Mouse (Mus musculus): Measurements from ENCODE around the gene Dolk. TPM values are rescaled to one million over a fixed set of nuclear protein-coding genes. Genes with fewer than 3 reads are reported as not detected.

The Dolk gene
- 26.0 and 26.5 TPM in 2 replicates for polyA plus RNA-seq (2016; fragmentation: Nextera tagmentation; extraction: Ambion mirVana)

- H3K27me3 ChIP-seq (ENCODE audit: poor library complexity, severe bottlenecking): no peaks in the 10 kb centered on the region
- H3K4me1 ChIP-seq: peaks cover 28% of the 10 kb centered on the region
- H3K4me3 ChIP-seq: peak within 1 kb of the TSS; percentile 98
- WGBS: under 1% methylated on average over 68 of the region's 68 CpGs
- H3K36me3 ChIP-seq (replicated peaks): peaks cover 39% of the 10 kb centered on the region
- peak; percentile 97 for DNase-seq (ENCODE audit: extremely low spot score, low spot score)
- no peaks in the 10 kb centered on the region for H3K9me3 ChIP-seq
- peak within 1 kb of the TSS; percentile 94 for H3K27ac ChIP-seq
Observed at GRCm38 (mm10) chr2:30286192-30287026, at the start of gene Dolk, which contains the start of gene Nup188. TSS of gene Dolk (minus strand) at chr2:30286334. TSS of gene Nup188 (plus strand) at chr2:30286397.

- Histone ChIP-seq H3K36me3 (replicated peaks) (peaks cover 100% of the 10 kb centered on the region), H3K27me3 (ENCODE audit: poor library complexity, severe bottlenecking) (no peaks in the 10 kb centered on the region)
- 95% methylated on average over 2 of the region's 2 CpGs for WGBS
Observed at GRCm38 (mm10) chr2:30335324-30335723, 49.2 kb upstream of the Dolk start.

DNA sequence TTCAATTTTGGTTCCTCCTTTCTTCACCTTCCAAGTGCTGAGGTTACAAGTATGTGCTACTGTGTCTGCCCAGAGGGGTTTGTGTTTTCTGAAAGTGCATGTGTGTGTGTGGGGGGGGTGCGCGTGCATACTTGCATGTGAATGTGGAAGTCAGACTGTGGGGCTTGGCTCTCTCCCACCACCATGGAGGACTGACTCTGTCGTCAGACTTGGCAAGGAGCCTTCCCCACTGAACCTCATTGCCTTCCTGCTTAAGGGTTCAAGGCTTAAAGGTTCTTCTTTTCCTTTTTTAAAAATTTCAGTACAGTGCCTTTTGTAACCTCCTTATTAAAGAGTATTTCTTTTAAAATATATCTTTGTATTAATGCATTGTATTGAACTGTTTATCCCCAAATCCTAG lies 42.7 kb upstream of the Dolk start:
- WGBS: 98% methylated on average over 3 of the region's 3 CpGs

More at GRCm38 (mm10) chr2:30335324-30335723, 49.2 kb upstream of the Dolk start:
- Histone ChIP-seq H3K9me3 (no peaks in the 10 kb centered on the region), H3K27ac (no peak overlapping the region), H3K4me3 (no peak overlapping the region), H3K4me1 (no peaks in the 10 kb centered on the region)
- no peak for DNase-seq (ENCODE audit: extremely low spot score, low spot score)

DNA sequence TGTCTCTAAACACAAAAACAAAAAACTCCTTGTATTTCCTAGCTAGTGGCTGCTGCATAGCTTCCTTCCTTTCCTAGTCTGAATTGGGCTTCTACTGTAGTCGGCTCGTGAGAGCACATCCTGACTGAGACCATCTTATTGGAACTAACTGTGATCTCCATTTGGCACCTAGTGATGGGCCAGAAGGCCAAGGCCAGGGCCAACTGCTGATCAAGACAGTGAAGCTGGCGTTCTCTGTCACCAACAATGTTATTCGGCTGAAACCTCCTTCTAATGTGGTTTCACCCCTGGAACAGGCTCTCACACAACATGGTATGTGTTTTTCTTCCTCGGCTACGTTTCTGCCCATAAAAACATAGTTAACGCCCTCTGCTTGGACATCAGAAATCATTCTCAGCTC lies 41.1 kb upstream of the Dolk start:
- H3K36me3 ChIP-seq (replicated peaks): peaks cover 100% of the 10 kb centered on the region

More for the DNA sequence above, 42.7 kb upstream of the Dolk start:
- no peak for DNase-seq (ENCODE audit: extremely low spot score, low spot score)
- peaks cover 100% of the 10 kb centered on the region for H3K36me3 ChIP-seq (replicated peaks)
- no peaks in the 10 kb centered on the region for H3K4me1 ChIP-seq
- H3K9me3 ChIP-seq: no peaks in the 10 kb centered on the region
- no peak overlapping the region for H3K4me3 ChIP-seq
- no peaks in the 10 kb centered on the region for H3K27me3 ChIP-seq (ENCODE audit: poor library complexity, severe bottlenecking)
- H3K27ac ChIP-seq: no peak overlapping the region

DNA sequence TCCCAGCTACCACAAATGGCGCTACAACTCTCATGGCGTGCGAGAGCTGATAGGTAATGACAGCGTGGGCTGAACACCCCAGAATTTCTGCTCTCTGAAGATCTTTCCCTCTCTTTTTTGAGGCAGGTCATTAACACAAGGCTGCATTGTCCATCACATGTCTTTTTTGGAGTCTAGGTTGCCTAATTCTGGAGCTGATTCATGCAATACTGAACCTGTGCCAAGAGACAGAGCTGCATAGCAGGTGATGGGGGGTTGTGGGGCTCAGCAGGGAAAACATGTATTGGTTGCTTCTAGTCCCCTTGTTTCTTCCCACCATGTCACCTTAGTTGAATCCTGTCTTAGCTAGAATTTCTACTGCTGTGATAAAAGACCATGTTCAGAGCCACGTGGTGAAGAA lies 39.2 kb upstream of the Dolk start:
- Histone ChIP-seq H3K9me3 (no peaks in the 10 kb centered on the region), H3K27me3 (ENCODE audit: poor library complexity, severe bottlenecking) (no peaks in the 10 kb centered on the region), H3K36me3 (replicated peaks) (peaks cover 100% of the 10 kb centered on the region), H3K4me1 (no peaks in the 10 kb centered on the region), H3K27ac (no peak overlapping the region), H3K4me3 (no peak overlapping the region)
- WGBS: 98% methylated on average over 5 of the region's 5 CpGs
- DNase-seq (ENCODE audit: extremely low spot score, low spot score): no peak

More for the DNA sequence above, 41.1 kb upstream of the Dolk start:
- DNase-seq (ENCODE audit: extremely low spot score, low spot score): no peak
- no peak overlapping the region for H3K4me3 ChIP-seq
- H3K4me1 ChIP-seq: no peaks in the 10 kb centered on the region
- H3K9me3 ChIP-seq: no peaks in the 10 kb centered on the region
- WGBS: 93% methylated on average over 7 of the region's 7 CpGs
- H3K27me3 ChIP-seq (ENCODE audit: poor library complexity, severe bottlenecking): no peaks in the 10 kb centered on the region
- H3K27ac ChIP-seq: no peak overlapping the region

DNA sequence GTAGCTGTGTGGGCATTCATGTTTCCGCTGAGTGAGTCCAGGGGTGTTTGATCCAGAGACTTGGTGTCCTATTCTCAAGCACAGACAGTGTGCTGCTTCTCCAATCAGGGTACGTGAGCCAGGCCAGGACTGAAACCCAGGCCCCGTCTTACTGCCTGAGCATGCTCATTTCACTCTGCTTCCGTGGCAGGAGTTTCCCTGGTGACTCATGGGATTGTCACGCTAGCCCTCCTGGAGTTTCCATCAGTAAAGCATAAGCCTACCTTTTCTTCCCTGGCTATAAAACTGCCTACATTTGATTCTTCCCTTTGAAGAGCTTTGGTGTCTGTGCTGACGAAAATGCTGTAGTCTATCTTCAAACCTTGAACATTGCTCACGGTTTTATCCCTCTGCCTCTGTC lies 37.0 kb upstream of the Dolk start:
- no peak for DNase-seq (ENCODE audit: extremely low spot score, low spot score)
- no peaks in the 10 kb centered on the region for H3K9me3 ChIP-seq
- H3K27me3 ChIP-seq (ENCODE audit: poor library complexity, severe bottlenecking): no peaks in the 10 kb centered on the region
- 93% methylated on average over 7 of the region's 7 CpGs for WGBS
- no peak overlapping the region for H3K4me3 ChIP-seq
- no peak overlapping the region for H3K27ac ChIP-seq
- peaks cover 100% of the 10 kb centered on the region for H3K36me3 ChIP-seq (replicated peaks)
- no peaks in the 10 kb centered on the region for H3K4me1 ChIP-seq

- H3K27ac ChIP-seq: no peak overlapping the region
- no peaks in the 10 kb centered on the region for H3K9me3 ChIP-seq
- no peaks in the 10 kb centered on the region for H3K4me1 ChIP-seq
- DNase-seq (ENCODE audit: extremely low spot score, low spot score): no peak
- H3K27me3 ChIP-seq (ENCODE audit: poor library complexity, severe bottlenecking): no peaks in the 10 kb centered on the region
- peaks cover 100% of the 10 kb centered on the region for H3K36me3 ChIP-seq (replicated peaks)
- 92% methylated on average over 4 of the region's 4 CpGs for WGBS
- H3K4me3 ChIP-seq: no peak overlapping the region
Observed at GRCm38 (mm10) chr2:30319260-30319659, 33.1 kb upstream of the Dolk start.

DNA sequence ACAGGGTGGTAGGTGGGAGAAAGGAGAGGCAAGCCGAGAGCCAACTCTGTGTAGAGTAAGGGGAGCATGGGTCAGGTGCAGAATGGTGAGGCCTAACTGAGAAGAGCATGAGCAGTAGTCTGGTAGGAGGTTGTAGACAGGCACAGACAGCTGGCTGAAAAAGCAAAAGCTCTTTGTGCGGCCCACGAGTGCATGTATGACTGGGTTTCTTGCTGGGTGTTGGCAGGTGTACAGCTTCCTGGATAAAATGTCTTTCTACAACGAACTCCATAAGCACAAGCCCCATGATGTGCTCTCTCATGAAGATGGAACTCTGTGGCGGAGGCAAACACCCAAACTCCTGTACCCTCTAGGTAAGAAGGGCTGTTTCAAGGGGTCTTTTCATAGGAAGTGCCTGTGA lies 30.8 kb upstream of the Dolk start:
- no peak overlapping the region for H3K27ac ChIP-seq
- H3K9me3 ChIP-seq: no peaks in the 10 kb centered on the region
- H3K4me1 ChIP-seq: no peaks in the 10 kb centered on the region
- no peak overlapping the region for H3K4me3 ChIP-seq
- no peaks in the 10 kb centered on the region for H3K27me3 ChIP-seq (ENCODE audit: poor library complexity, severe bottlenecking)
- H3K36me3 ChIP-seq (replicated peaks): peaks cover 100% of the 10 kb centered on the region
- WGBS: 96% methylated on average over 5 of the region's 5 CpGs
- no peak for DNase-seq (ENCODE audit: extremely low spot score, low spot score)

- 95% methylated on average over 4 of the region's 4 CpGs for WGBS
- peaks cover 98% of the 10 kb centered on the region for H3K36me3 ChIP-seq (replicated peaks)
Observed at GRCm38 (mm10) chr2:30316136-30316535, 30.0 kb upstream of the Dolk start.

GRCm38 (mm10) chr2:30311481-30311880 lies 25.3 kb upstream of the Dolk start:
- Histone ChIP-seq H3K4me1 (no peaks in the 10 kb centered on the region), H3K36me3 (replicated peaks) (peaks cover 98% of the 10 kb centered on the region), H3K27me3 (ENCODE audit: poor library complexity, severe bottlenecking) (no peaks in the 10 kb centered on the region), H3K4me3 (no peak overlapping the region), H3K9me3 (no peaks in the 10 kb centered on the region), H3K27ac (no peak overlapping the region)
- no peak for DNase-seq (ENCODE audit: extremely low spot score, low spot score)
- 98% methylated on average over 2 of the region's 2 CpGs for WGBS

More at GRCm38 (mm10) chr2:30316136-30316535, 30.0 kb upstream of the Dolk start:
- no peaks in the 10 kb centered on the region for H3K9me3 ChIP-seq
- no peak overlapping the region for H3K4me3 ChIP-seq
- no peaks in the 10 kb centered on the region for H3K4me1 ChIP-seq
- H3K27ac ChIP-seq: no peak overlapping the region
- H3K27me3 ChIP-seq (ENCODE audit: poor library complexity, severe bottlenecking): no peaks in the 10 kb centered on the region
- DNase-seq (ENCODE audit: extremely low spot score, low spot score): no peak

GRCm38 (mm10) chr2:30309351-30309750 lies 23.2 kb upstream of the Dolk start:
- Histone ChIP-seq H3K27me3 (ENCODE audit: poor library complexity, severe bottlenecking) (no peaks in the 10 kb centered on the region), H3K9me3 (no peaks in the 10 kb centered on the region), H3K27ac (no peak overlapping the region), H3K36me3 (replicated peaks) (peaks cover 98% of the 10 kb centered on the region), H3K4me1 (no peaks in the 10 kb centered on the region), H3K4me3 (no peak overlapping the region)
- DNase-seq (ENCODE audit: extremely low spot score, low spot score): no peak
- 89% methylated on average over 3 of the region's 3 CpGs for WGBS

DNA sequence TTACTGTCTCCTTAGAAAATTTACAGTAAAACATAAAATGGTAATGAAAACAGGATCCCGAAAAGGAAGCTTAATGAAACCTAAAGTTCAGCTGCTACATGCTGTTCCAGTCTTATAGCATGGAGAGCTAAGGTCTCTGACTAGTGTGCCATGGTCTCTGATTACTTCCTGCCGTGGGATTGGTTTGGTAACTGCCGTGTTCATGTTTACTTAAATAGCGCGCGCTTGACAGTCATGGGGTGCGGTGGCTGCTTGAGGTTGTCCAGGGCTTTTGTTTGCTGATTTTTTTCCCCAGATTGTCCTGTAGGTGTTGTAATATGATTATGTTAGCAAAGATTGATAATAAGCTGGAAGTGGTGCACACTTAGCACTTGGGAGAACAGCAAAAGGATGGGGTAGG lies 20.0 kb upstream of the Dolk start:
- peaks cover 100% of the 10 kb centered on the region for H3K36me3 ChIP-seq (replicated peaks)
- no peak overlapping the region for H3K4me3 ChIP-seq
- WGBS: 98% methylated on average over 7 of the region's 7 CpGs
- H3K27me3 ChIP-seq (ENCODE audit: poor library complexity, severe bottlenecking): no peaks in the 10 kb centered on the region
- no peak for DNase-seq (ENCODE audit: extremely low spot score, low spot score)
- H3K4me1 ChIP-seq: no peaks in the 10 kb centered on the region
- no peak overlapping the region for H3K27ac ChIP-seq
- H3K9me3 ChIP-seq: no peaks in the 10 kb centered on the region

- DNase-seq (ENCODE audit: extremely low spot score, low spot score): no peak
- peaks cover 98% of the 10 kb centered on the region for H3K36me3 ChIP-seq (replicated peaks)
- H3K4me1 ChIP-seq: no peaks in the 10 kb centered on the region
- 91% methylated on average over 5 of the region's 5 CpGs for WGBS
- no peak overlapping the region for H3K4me3 ChIP-seq
- no peaks in the 10 kb centered on the region for H3K9me3 ChIP-seq
- H3K27me3 ChIP-seq (ENCODE audit: poor library complexity, severe bottlenecking): no peaks in the 10 kb centered on the region
- no peak overlapping the region for H3K27ac ChIP-seq
Observed at GRCm38 (mm10) chr2:30299966-30300365, 13.8 kb upstream of the Dolk start.
